Mouse (Mus musculus): Measurements from ENCODE around the gene Zfp580. TPM values are rescaled to one million over a fixed set of nuclear protein-coding genes. Genes with fewer than 3 reads are reported as not detected.

Gene Zfp580
- polyA plus RNA-seq, 1 experiment from 2014 or later, result 33.8 TPM

DNA sequence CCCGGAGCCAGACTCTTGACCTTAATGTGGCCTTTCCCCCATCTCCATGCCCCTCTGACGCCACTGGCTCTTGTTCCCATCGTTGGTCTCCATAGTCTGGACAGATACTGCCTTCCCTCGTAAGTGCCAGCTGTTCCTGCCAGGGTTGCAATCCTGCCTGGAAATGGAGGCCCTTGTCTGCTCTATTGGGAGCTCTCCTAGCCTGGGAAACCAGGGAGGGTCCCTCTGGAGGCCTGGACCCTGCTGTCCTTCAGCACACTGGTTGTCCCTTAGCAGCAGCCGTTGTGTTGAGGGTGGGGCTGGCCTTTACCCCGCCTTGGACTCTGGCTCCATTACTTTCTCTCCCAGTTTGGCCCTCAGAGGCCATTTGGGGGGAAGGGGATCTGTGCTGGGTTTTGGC lies 41.0 kb downstream of the Zfp580 start:
- H3K27ac ChIP-seq, result no peak overlapping the region
- WGBS, result 75% methylated on average over 6 of the region's 6 CpGs
- H3K36me3 ChIP-seq, result peaks cover 87% of the 10 kb centered on the region
- no peaks in the 10 kb centered on the region for H3K4me1 ChIP-seq
- H3K9me3 ChIP-seq, result no peaks in the 10 kb centered on the region
- H3K9ac ChIP-seq, result no peak overlapping the region
- H3K4me2 ChIP-seq, result no peak overlapping the region
- H3K27me3 ChIP-seq, result no peaks in the 10 kb centered on the region
- H3K4me3 ChIP-seq, result no peak overlapping the region
- no peak for ATAC-seq (ENCODE audit: insufficient number of reproducible peaks, low FRiP score, low TSS enrichment, low read depth)

DNA sequence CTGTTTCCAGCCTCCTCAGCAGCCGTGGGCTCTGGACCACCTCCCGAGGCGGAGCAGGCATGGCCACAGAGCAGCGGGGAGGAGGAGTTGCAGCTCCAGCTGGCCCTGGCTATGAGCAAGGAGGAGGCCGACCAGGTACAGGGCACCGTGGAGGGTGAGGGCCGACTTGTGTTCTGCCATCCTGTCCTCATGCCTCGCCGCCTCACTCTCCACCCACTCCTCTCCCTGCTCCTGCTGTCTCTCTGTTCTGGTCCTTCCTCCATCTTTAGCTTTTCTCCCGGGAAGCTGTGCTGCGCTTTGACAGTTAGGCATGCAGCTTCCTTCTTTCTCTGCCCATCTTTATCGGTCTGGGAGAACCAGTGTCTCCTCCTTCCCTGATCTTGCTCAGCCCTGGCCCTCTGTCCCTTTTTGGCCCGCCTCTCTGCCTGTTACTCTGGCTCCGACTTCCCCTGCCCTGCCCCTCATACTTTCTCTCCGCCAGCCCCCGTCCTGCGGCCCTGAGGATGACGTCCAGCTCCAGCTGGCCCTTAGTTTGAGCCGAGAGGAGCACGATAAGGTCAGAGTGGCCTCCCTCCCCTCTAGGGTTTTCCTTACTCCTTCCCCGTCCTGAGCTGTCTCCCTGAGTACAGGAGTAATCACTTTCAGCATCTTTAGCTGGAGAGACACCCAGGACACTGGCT lies 41.6 kb downstream of the Zfp580 start:
- ATAC-seq (ENCODE audit: insufficient number of reproducible peaks, low FRiP score, low TSS enrichment, low read depth), result no peak
- Histone ChIP-seq H3K9me3 (no peaks in the 10 kb centered on the region), H3K27ac (no peak overlapping the region), H3K4me3 (no peak overlapping the region), H3K4me2 (no peak overlapping the region), H3K27me3 (no peaks in the 10 kb centered on the region), H3K9ac (no peak overlapping the region), H3K36me3 (peaks cover 93% of the 10 kb centered on the region), H3K4me1 (no peaks in the 10 kb centered on the region)
- WGBS, result 83% methylated on average over 21 of the region's 21 CpGs

DNA sequence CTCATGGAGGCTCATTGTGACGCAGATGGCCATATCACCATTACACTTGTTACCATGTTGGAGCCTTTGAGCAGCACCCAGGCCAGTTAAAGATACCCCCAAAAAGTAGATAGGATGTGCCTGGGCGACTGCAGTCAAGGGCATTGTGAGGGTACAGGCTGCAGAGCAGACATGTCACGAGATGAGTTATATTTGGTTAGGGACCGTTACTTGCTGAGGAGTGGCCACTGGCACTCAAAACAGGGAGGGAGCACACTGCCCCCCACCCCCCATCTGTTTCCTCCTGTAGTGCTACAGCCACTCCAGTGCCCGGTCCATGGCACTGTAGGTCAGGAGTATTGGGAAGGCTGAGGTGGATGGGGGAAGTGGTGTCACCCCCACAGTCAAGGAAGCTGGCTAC lies 47.4 kb downstream of the Zfp580 start:
- no peak overlapping the region for H3K4me2 ChIP-seq
- WGBS, result 92% methylated on average over 5 of the region's 5 CpGs
- peaks cover 55% of the 10 kb centered on the region for H3K36me3 ChIP-seq
- H3K27me3 ChIP-seq, result no peaks in the 10 kb centered on the region
- H3K4me1 ChIP-seq, result no peaks in the 10 kb centered on the region
- ATAC-seq (ENCODE audit: insufficient number of reproducible peaks, low FRiP score, low TSS enrichment, low read depth), result no peak
- H3K9me3 ChIP-seq, result no peaks in the 10 kb centered on the region
- H3K27ac ChIP-seq, result no peak overlapping the region
- no peak overlapping the region for H3K4me3 ChIP-seq
- no peak overlapping the region for H3K9ac ChIP-seq

DNA sequence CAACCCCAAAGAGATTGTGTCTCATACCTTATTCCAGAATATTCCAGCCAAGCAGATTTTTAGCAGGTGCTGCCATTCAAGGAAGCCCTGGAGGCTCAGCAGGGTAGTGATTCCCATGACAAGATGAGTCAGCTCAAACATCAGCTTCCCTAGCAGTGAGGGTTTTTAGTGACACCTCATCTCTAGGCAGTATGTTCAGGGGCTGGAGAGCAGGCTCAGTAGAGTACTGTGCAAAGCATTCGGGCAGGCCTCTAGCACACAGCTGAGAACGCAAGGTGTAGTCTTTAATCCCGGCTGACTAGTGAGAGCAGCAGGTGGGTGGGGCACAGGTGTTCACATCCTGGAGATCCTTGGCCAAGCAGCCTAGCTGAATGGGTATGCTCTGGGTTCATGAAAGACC lies 48.5 kb downstream of the Zfp580 start:
- Histone ChIP-seq H3K27me3 (no peaks in the 10 kb centered on the region), H3K36me3 (peaks cover 45% of the 10 kb centered on the region), H3K9me3 (no peaks in the 10 kb centered on the region), H3K4me3 (no peak overlapping the region), H3K4me1 (no peaks in the 10 kb centered on the region), H3K27ac (no peak overlapping the region), H3K4me2 (no peak overlapping the region), H3K9ac (no peak overlapping the region)
- ATAC-seq (ENCODE audit: insufficient number of reproducible peaks, low FRiP score, low TSS enrichment, low read depth), result no peak
- 61% methylated on average over 3 of the region's 3 CpGs for WGBS

DNA sequence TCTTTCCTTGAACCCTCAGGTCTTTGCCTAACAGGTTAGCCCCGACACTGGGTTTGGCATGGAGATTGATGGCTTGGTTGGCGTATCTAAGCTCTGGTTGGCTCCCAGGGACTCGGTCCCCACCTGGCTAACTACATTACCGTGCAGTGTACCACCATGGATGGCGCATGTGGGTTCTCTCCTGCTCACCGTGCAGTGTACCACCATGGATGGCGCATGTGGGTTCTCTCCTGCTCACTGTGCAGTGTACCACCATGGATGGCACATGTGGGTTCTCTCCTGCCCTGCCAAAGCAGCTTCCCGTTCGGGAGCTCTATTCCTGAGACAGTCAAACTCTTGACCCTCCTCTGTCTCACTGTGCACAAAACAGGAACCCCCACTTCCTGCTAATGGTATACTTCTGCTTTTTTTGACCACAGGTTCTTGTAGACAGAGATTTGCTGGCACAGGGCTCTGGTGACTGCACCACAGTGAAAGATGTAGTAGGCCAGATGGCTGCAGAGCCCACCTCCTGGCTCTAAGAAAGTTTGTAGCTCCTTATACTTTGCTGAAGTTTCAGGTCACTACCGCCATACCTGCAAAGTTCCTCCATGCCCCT lies 49.8 kb downstream of the Zfp580 start:
- Histone ChIP-seq H3K27ac (no peak overlapping the region), H3K36me3 (peaks cover 31% of the 10 kb centered on the region), H3K9me3 (no peaks in the 10 kb centered on the region), H3K27me3 (no peaks in the 10 kb centered on the region), H3K4me1 (no peaks in the 10 kb centered on the region), H3K9ac (no peak overlapping the region), H3K4me3 (no peak overlapping the region), H3K4me2 (no peak overlapping the region)
- WGBS, result 86% methylated on average over 10 of the region's 10 CpGs
- no peak for ATAC-seq (ENCODE audit: insufficient number of reproducible peaks, low FRiP score, low TSS enrichment, low read depth)

DNA sequence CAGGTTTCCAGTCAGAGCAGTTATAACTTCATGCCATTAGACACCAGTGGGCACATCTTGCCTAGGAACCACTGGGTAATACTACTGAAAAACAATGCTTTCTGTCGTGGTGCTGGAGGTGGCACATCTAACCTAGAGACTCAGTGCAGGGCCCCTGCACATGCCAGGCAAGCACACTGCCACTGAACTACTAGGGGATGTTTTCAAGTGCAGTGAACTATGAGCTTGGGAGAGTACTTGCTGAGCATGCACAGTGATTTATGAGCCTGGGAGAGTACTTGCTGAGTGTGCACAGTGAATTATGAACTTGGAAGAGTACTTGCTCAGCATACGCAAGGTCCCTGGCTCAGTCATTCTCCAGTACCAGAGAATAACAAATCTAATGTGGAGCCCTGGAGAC lies 51.2 kb downstream of the Zfp580 start:
- H3K9me3 ChIP-seq, result no peaks in the 10 kb centered on the region
- ATAC-seq (ENCODE audit: insufficient number of reproducible peaks, low FRiP score, low TSS enrichment, low read depth), result no peak
- no peak overlapping the region for H3K4me3 ChIP-seq
- H3K27ac ChIP-seq, result no peak overlapping the region
- 85% methylated on average over 2 of the region's 2 CpGs for WGBS
- H3K27me3 ChIP-seq, result no peaks in the 10 kb centered on the region
- no peaks in the 10 kb centered on the region for H3K4me1 ChIP-seq
- H3K4me2 ChIP-seq, result no peak overlapping the region
- no peak overlapping the region for H3K9ac ChIP-seq
- H3K36me3 ChIP-seq, result peaks cover 17% of the 10 kb centered on the region

Other genes starting within 250 kb of the Zfp580 start
- 270 and 282 TPM in 2 replicates for gene Ube2s, start 238.9 kb upstream of the Zfp580 start, polyA plus RNA-seq (2015; fragmentation: Nextera tagmentation; extraction: Ambion mirVana)
- 0.32 and 0.46 TPM in 2 replicates for gene Shisa7, start 206.8 kb upstream of the Zfp580 start, polyA plus RNA-seq (2015; fragmentation: Nextera tagmentation; extraction: Ambion mirVana)
- gene Isoc2b, start 181.3 kb upstream of the Zfp580 start, polyA plus RNA-seq (2015; fragmentation: Nextera tagmentation; extraction: Ambion mirVana), result 12.7 and 12.9 TPM in 2 replicates
- gene Isoc2a, start 174.4 kb upstream of the Zfp580 start, polyA plus RNA-seq (2015; fragmentation: Nextera tagmentation; extraction: Ambion mirVana), result 0.86 and 1.0 TPM in 2 replicates
- 0.17 TPM in 1 of 2 replicates, not detected in the other for gene Gm36210, start 145.0 kb upstream of the Zfp580 start, polyA plus RNA-seq (2015; fragmentation: Nextera tagmentation; extraction: Ambion mirVana)
- gene Zfp628, start 136.3 kb upstream of the Zfp580 start, polyA plus RNA-seq (2015; fragmentation: Nextera tagmentation; extraction: Ambion mirVana), result 3.4 TPM in 2 replicates
- 2.5 and 3.7 TPM in 2 replicates for gene Nat14, start 129.5 kb upstream of the Zfp580 start, polyA plus RNA-seq (2015; fragmentation: Nextera tagmentation; extraction: Ambion mirVana)
- gene Ssc5d, start 125.8 kb upstream of the Zfp580 start, polyA plus RNA-seq (2015; fragmentation: Nextera tagmentation; extraction: Ambion mirVana), result 15.6 and 21.9 TPM in 2 replicates
- 0.73 and 0.74 TPM in 2 replicates for gene Sbk2, start 87.1 kb upstream of the Zfp580 start, polyA plus RNA-seq (2015; fragmentation: Nextera tagmentation; extraction: Ambion mirVana)
- gene Sbk3, start 80.4 kb upstream of the Zfp580 start, polyA plus RNA-seq (2015; fragmentation: Nextera tagmentation; extraction: Ambion mirVana), result not detected in 2 replicates
- gene Zfp579, start 55.4 kb upstream of the Zfp580 start, polyA plus RNA-seq (2015; fragmentation: Nextera tagmentation; extraction: Ambion mirVana), result 25.4 and 29.1 TPM in 2 replicates
- 14.5 and 15.0 TPM in 2 replicates for gene Zfp524, start 37.1 kb upstream of the Zfp580 start, polyA plus RNA-seq (2015; fragmentation: Nextera tagmentation; extraction: Ambion mirVana)
- gene Fiz1, start 36.8 kb upstream of the Zfp580 start, polyA plus RNA-seq (2015; fragmentation: Nextera tagmentation; extraction: Ambion mirVana), result 37.7 and 38.6 TPM in 2 replicates
- gene Gm44973, start 36.0 kb upstream of the Zfp580 start, polyA plus RNA-seq (2015; fragmentation: Nextera tagmentation; extraction: Ambion mirVana), result 1.7 TPM in 1 of 2 replicates, not detected in the other
- gene Zfp865, start 31.2 kb upstream of the Zfp580 start, polyA plus RNA-seq (2015; fragmentation: Nextera tagmentation; extraction: Ambion mirVana), result 4.9 and 6.3 TPM in 2 replicates
- gene Ccdc106, start 31.0 kb upstream of the Zfp580 start, polyA plus RNA-seq (2015; fragmentation: Nextera tagmentation; extraction: Ambion mirVana), result 31.0 and 37.3 TPM in 2 replicates
- not detected in 2 replicates for gene 4632433K11Rik, start 17.4 kb upstream of the Zfp580 start, polyA plus RNA-seq (2015; fragmentation: Nextera tagmentation; extraction: Ambion mirVana)
- 5.9 and 7.1 TPM in 2 replicates for gene Zfp784, start 13.1 kb upstream of the Zfp580 start, polyA plus RNA-seq (2015; fragmentation: Nextera tagmentation; extraction: Ambion mirVana)
- 103 and 117 TPM in 2 replicates for gene U2af2, start 10.6 kb downstream of the Zfp580 start, polyA plus RNA-seq (2015; fragmentation: Nextera tagmentation; extraction: Ambion mirVana)
- 59.8 and 63.0 TPM in 2 replicates for gene Epn1, start 28.7 kb downstream of the Zfp580 start, polyA plus RNA-seq (2015; fragmentation: Nextera tagmentation; extraction: Ambion mirVana)
- not detected in 2 replicates for gene Rfpl4, start 65.4 kb downstream of the Zfp580 start, polyA plus RNA-seq (2015; fragmentation: Nextera tagmentation; extraction: Ambion mirVana)
- 0.59 and 0.63 TPM in 2 replicates for gene Rasl2-9, start 74.4 kb downstream of the Zfp580 start, polyA plus RNA-seq (2015; fragmentation: Nextera tagmentation; extraction: Ambion mirVana)
- gene Vmn1r55, start 98.1 kb downstream of the Zfp580 start, polyA plus RNA-seq (2015; fragmentation: Nextera tagmentation; extraction: Ambion mirVana), result not detected in 2 replicates
- gene Vmn1r56, start 145.2 kb downstream of the Zfp580 start, polyA plus RNA-seq (2015; fragmentation: Nextera tagmentation; extraction: Ambion mirVana), result not detected in 2 replicates
- not detected in 2 replicates for gene Vmn1r57, start 167.0 kb downstream of the Zfp580 start, polyA plus RNA-seq (2015; fragmentation: Nextera tagmentation; extraction: Ambion mirVana)